Mouse (Mus musculus) kidney, postnatal 14 days (tissue): ENCODE data around the gene Olfr1321.

Experiments used
- DNase-seq: peaks from one replicate; pipeline ENCODE4 v3.0.0; 2022; ENCODE audit warnings: mixed read lengths

Gene Olfr1321

GRCm38 (mm10) chrX:49734959-49735358 lies at the start of gene Olfr1321:
Gene Olfr1321, minus strand, starts transcription at chrX:49735059.
- DNase-seq = no peak

GRCm38 (mm10) chrX:49770828-49771227 lies 36.0 kb upstream of the Olfr1321 start:
- no peak for DNase-seq

DNA sequence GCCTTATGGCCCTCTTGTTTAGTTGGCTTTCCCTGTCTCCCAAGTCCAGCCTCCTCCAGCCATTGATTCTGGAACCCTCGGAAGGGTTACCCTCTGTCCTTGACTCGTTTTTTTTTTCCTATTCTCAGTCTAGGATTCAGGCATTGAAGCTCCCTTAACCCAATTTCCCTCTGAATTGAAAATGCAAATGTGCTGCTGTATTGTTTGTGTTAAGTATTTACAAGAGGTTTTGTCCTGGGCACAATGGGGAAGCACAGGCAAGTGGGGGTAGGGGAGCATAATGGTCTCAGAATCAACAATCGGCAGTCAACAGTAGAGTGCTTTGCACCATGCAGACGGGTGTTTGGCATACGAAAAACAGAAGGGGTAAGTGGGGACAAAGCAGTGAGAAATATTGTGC lies 10.3 kb upstream of the Olfr1321 start:
- no peak for DNase-seq
